Mouse (Mus musculus): Measurements from ENCODE around the gene Cryba2.

Cryba2 gene

GRCm38 (mm10) chr1:74893134-74893855, at the start of gene Cryba2:
Cryba2 (minus strand) TSS chr1:74893143.
- DNase-seq, result peak in 1 of 2 experiments; percentile 40

GRCm38 (mm10) chr1:74941651-74942360, 48.9 kb upstream of the Cryba2 start:
- DNase-seq, result no peak

- DNase-seq, result no peak
These were observed 46.8 kb upstream of the Cryba2 start for GRCm38 (mm10) chr1:74939762-74940161.

GRCm38 (mm10) chr1:74936221-74936830, 43.4 kb upstream of the Cryba2 start:
- no peak for DNase-seq

- no peak for DNase-seq
These were observed 42.5 kb upstream of the Cryba2 start, which contains the start of gene Cfap65 for GRCm38 (mm10) chr1:74935402-74935801. Cfap65 (minus strand) TSS chr1:74935599.

- no peak for DNase-seq
These were observed 34.8 kb upstream of the Cryba2 start for GRCm38 (mm10) chr1:74927621-74928296.

GRCm38 (mm10) chr1:74926721-74927120, 33.8 kb upstream of the Cryba2 start:
- no peak for DNase-seq

GRCm38 (mm10) chr1:74924464-74924863, 31.5 kb upstream of the Cryba2 start:
- DNase-seq, result no peak

- no peak for DNase-seq
These were observed 22.8 kb upstream of the Cryba2 start for GRCm38 (mm10) chr1:74915706-74916105.

- no peak for DNase-seq
These were observed 9.2 kb upstream of the Cryba2 start for GRCm38 (mm10) chr1:74902191-74902590.

GRCm38 (mm10) chr1:74901686-74902085, 8.7 kb upstream of the Cryba2 start:
- DNase-seq, result peak; percentile 73 to 76

GRCm38 (mm10) chr1:74900341-74901285, 7.7 kb upstream of the Cryba2 start:
- no peak for DNase-seq

GRCm38 (mm10) chr1:74898656-74899431, 5.9 kb upstream of the Cryba2 start:
- DNase-seq, result no peak

- no peak for DNase-seq
These were observed 5.0 kb upstream of the Cryba2 start for GRCm38 (mm10) chr1:74897976-74898375.

GRCm38 (mm10) chr1:74894966-74895365, 2.0 kb upstream of the Cryba2 start:
- peak; percentile 77 to 83 for DNase-seq

- no peak for DNase-seq
These were observed 401 bp downstream of the Cryba2 start for GRCm38 (mm10) chr1:74892351-74893133.

GRCm38 (mm10) chr1:74891513-74891912, 1.4 kb downstream of the Cryba2 start:
- DNase-seq, result peak; percentile 35 to 41

- DNase-seq, result no peak
These were observed 7.4 kb downstream of the Cryba2 start, which contains the start of gene Fev for GRCm38 (mm10) chr1:74885369-74886042. Fev (minus strand) TSS chr1:74885419.

Data from B cell, adult 2 months (primary cell).